Mouse (Mus musculus): ENCODE measurements around the gene C130050O18Rik.

The C130050O18Rik gene

DNA sequence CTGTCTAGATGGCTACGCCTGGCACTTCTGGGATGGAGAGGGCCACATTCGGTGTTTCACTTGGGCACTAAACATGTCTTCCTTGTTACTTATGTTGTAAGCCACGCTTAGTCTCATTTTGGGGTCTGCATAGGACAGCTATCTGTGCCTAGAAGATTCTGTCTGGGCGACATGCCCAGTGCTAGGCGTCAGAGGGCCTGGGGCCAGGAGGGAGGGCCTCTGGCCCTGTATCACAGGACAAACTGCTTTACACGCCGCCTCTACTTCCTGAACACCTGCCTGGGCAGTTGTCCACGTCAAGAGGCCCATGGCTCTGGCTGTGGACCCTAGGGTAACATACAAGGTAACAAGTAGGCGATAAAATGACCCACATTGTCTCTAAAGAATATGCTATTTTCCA, 22.9 kb downstream of the C130050O18Rik start:
- DNase-seq (ENCODE audit: low spot score): no peak

DNA sequence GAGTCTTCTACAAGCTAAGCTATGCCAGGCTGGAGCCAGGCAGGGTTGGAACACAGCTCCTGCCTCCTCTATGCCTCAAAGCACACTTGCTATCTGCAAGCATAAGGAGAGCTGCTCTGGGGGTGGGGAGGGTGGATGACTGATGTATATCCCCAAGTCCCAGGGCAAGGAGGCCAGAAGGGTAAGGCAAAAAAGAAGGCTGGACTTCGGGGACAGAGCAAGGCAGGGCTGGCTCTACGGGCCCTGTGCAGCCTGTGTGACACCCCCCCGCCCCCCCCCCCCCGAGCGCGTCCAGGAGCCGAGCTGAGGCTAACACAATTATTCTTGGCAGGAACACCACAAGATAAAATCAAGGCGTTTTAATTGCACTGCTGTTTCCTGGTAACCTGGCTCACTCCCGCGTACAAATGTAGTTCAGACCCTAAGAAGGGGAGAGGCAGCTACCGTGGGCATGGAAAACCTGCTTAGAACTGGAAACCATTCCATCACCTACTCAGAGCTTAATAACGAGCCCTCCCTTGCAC, 24.8 kb downstream of the C130050O18Rik start:
- DNase-seq (ENCODE audit: low spot score): no peak

DNA sequence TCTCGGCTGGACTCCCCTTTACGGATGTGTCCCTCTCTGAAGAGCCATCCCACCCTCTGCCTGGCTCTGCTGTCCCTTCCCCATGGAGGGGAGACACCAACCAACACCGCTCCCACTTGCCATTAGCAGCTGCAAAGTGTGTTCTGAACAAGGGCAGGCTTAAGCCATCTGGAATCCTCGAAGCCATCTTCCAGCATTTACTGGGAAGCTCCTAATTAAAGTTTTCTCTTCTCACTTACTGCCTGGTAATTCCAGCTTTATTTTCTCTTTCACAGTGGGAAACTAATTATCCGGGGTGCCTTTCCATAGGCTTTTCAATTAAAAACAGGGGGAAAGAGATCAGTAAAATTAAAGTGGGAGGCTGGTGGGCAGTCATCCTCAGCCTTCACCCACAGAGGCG, 27.3 kb downstream of the C130050O18Rik start:
- DNase-seq (ENCODE audit: low spot score): no peak

DNA sequence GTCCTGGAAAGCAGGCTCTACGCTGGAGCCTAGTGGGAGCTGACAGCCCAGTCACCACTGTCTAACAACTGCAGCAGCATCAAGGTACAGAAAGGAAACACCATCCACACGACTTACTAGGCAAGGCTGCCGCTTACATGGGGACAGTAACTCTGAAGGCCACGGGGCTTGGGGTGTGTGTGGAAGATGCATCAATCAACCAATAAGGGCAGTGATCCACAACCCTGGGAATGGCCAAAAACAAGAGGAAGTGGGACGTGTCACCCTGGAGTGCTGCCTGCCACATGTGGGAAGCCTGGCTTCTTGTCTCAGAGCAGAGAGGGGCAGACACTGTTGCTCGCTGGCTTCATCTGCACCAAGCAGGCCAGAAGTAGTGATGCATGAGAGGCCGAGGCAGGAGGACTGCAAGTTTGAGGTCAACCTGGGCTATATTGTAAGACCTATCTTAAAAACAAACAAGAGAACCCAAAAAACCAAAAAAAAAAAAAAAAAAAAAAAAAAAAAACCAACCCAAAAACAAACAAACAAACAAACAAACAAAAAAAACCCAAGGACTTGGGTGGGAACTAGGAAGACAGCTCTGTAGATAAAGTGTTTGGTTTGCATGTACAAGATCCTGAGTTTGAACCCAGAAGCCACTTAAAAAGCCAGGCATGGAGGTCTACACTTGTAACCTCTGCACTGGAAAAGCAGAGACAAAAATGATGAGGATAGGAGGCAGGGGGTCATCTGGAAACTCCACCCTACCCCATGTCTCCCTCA, 27.8 kb downstream of the C130050O18Rik start:
- no peak for DNase-seq (ENCODE audit: low spot score)

DNA sequence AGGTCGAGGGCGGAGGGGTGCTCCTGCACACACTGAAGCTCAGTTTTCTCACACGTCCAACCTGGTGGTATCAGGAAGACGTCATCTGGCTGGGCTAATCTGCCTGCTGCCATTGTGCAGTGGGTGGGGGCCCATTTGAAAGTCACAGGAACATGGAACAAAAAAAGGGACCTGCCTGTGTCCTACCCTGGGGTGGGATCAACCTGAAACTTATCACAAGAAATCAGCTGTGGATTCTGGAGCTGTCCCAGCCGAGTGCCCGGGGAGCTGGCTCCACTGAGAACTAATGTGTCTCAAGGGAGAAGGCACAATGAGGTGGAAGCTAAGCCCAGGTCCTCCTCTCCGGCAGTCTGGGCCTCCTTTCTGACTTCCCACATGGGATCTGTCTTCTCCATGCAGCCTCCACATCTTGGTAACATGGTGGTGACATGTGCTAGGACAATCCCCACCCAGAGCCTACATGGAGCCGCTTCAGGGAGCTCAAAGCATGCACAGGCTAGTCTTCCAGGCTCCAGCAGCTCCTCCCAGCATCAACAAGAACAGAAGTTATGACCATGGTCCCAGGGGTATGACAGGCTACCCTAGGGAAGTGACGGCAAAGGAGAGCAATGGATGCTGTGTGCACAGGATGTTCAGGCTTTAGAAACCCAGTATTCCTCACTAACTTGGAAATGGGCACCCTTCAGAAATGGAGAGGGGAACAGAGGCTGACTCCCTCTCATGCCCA, 28.9 kb downstream of the C130050O18Rik start:
- no peak for DNase-seq (ENCODE audit: low spot score)

DNA sequence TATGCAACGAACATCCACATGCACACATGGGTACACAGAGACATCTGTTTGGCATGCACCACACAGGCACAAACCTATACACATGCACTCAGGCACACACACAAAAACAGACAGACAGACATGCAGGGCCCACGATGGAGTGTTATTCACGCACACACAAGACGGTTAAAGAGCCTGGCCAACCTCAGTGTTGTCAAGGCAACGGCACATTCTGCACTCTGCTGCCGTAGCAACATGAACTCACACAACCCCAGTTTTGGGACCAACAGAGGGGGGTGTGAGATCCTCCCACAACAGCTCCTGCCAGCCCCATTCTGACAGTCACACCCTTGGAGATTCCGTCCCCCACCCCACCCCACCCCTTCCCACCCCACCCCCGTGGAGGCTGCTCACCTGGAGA, 29.9 kb downstream of the C130050O18Rik start:
- DNase-seq (ENCODE audit: low spot score): no peak

DNA sequence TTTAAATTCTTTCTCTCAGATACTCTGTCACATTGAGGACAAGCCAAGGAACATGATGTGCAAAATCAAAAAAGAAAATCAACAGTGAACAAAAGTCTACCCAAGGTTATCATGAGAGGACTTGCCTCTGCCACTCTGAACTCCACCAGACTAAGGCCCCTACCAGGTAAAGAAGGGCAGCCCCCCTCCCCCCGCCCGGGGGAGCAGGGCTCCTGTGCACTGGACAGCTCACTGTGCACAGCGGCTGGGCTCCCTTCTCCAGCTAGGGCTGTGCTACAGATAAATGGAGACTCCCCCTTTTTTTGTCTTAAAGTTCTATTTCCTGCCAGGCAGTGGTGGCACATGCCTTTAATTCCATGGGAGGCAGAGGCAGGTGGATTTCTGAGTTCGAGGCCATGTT, 32.7 kb downstream of the C130050O18Rik start:
- no peak for DNase-seq (ENCODE audit: low spot score)

DNA sequence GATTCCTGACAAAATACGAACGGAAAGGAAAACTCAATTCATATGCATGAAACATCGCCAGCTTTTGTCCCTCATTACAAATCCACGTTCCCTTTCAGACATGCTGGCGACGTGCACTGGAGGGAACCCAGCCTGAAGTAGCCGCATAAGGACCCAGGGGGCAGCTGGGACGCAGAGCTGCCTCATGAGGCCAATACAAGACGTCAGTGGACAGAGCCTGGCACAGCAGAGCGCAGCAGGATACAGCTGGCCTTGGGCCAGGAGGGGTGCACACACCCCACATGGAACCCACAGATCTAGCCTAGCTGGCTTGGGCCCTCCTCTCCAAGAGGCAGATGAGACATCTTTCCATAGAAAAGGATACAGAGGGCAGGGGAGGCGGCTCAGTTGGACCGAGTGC, 33.4 kb downstream of the C130050O18Rik start:
- no peak for DNase-seq (ENCODE audit: low spot score)

DNA sequence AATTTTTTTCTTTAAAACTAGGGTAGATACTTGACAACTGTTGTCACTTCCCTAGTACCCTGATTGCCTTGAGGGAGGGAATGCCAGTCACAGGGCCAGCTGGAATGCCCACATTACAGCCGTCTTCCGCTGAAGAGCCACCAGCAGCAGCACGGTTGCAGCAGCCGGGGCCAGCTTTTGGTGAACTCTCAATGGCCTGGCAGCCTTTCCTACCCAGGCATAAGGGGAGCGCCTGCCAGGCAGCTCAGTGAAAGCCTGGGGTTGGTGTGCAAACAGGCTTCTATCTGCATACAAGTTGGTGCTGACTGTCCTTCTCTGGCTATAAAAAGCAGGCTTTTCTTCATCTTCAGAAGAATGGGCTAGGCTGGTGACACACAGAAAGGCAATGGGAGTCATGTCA, 35.4 kb downstream of the C130050O18Rik start:
- DNase-seq (ENCODE audit: low spot score): no peak

DNA sequence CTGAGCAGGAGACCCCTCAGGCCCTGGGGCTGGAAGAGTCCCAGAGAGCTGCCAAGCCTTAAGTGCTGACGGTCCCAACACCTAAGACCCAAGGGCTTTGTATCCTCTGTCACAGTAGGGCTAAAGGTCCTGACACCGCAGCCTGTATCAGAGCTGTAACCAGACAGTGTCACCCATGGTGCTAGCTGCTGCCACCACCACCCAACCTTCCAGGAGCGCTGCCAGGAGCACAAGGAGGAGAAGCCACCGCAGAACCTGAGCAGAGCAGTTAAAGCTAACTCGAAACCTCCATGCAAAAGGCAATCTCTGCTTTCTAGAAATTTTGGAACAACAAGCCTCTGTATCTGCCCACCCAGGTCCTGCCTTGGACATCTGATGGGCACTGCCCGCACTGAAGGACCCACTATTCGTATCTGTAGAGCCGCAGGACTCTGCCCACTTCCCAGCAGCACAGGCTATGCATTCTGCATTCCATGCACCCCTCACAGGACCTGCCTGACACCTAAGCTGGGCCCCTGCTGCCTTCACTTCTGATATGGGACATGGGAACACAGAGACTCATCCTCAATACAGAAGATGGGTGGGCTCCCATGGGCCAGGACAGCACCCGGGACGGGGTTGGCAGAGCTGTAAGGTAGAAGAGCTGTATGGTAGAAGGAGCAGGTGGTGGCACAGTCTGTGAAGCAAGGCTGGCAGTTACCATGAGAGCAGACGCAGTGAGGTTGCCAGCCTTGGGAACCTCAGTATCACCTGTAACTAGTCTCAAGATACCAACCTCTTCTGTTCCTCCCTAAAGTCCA, 36.0 kb downstream of the C130050O18Rik start:
- DNase-seq (ENCODE audit: low spot score): no peak

DNA sequence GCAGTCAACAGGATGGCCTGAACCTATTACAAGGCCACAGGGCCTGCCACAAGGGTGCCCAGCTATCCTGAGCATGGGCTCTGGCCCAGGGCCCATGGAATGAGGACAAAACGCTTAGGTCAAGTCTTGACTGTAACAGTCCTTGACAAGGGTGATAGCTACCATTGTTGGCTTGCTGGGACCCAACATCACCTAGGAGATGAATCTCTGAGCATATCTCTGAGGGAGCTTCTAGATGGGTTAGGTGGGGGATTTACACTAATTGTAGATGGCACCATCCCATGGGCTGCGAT, 36.6 kb downstream of the C130050O18Rik start:
- DNase-seq (ENCODE audit: low spot score): no peak

DNA sequence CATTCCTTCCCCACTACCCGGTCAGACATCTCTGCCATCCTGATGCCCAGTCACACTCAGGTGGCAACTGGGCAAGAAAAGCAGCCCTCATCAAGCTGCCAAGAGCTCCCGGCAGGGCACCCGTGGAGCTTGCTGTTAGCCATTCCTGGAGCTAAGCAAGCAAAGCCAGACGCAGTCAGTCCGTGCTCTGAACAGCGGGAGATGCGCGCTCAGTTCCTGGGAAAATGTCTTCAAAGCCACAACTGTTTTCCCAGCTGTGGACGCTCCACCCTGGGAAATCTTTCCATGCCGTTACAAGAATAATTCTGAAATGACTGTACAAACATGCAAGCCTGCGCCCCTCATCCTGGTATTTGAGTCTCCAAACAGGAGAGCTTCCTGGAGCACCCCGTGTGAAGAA, 37.3 kb downstream of the C130050O18Rik start:
- DNase-seq (ENCODE audit: low spot score): no peak

DNA sequence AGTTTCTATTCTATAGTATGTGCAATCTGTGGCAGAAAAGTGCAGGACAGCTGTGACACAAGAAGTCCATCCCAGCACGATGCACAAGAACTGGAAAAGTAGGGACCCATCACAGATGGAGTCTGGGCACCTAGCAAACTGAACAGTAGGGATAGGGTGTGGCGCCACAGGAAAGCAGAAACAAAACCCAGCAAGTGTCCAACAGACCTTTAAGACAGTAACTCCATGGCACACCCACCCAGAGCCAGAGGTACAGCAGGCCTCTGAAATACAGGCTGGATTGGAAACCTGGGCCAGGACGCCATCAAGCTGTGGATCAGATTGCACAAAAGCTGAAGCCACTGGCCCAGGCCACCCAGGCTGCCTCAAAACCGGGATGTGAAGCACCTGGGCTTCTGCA, 37.9 kb downstream of the C130050O18Rik start:
- no peak for DNase-seq (ENCODE audit: low spot score)

DNA sequence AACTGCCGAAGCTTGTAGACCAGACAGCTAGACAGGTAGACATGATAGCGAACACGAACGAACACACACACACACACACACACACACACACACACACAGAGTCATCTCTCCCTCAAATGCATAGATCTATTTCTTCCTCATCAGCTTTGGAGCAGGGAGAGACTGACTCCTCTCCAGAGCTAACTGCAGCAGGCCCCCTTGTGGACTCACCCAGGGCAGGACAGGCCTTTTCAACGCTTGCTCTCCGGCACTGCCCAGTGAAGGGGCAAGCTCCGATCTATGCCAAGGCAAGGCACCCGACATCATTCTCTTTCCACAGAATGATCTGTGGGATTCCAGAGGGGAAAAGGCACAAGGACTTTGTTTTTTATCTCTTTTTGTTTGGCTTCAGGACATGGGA, 40.2 kb downstream of the C130050O18Rik start:
- no peak for DNase-seq (ENCODE audit: low spot score)

DNA sequence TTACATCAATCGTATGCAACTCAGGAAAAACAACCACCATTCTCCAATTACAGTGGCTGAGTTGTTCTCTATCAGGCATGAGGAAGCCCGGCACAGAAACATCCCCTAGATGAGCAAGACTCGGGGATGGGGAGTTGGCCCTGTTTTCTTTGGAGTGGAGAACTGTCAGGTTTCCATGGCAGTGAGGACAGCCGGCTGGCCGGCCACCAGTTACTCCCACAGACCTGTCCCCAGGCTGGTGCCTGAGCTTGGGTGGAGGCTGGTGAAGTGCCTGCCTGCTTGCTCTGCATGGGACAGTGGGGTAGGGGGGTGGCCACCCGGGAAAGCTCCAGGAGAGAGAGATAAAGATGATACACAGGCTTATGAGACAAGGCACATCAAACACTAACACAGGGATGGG, 42.9 kb downstream of the C130050O18Rik start:
- no peak for DNase-seq (ENCODE audit: low spot score)

DNA sequence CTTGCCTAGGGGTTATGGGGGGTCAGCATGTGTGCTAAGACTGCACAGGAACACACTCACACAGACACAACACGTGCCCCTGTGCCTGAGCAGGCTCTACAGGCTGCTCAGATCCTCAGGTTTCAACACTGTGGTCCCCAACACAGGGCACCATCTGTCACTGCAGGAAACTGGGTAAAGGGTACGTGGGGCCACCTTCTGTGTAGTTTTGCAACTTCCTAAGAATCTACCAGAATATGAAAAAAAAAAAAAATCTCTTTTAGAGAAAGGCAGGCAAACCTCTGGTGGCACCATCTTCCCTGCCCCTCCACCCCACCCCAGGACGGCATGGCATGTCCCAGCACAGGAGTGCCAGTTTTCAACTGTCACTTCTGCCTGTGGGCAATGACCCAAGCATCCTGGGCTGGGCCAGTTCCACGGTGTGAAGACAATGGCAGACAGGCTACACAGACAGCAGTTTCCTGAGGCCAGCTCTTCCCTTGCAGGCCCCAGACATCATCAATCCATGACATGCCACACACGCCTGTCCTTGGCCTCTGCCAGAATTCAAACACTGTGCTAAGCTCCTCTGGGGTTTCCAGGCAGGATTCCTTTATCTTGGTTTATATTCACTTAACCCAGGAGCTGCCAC, 44.2 kb downstream of the C130050O18Rik start:
- DNase-seq (ENCODE audit: low spot score): no peak

DNA sequence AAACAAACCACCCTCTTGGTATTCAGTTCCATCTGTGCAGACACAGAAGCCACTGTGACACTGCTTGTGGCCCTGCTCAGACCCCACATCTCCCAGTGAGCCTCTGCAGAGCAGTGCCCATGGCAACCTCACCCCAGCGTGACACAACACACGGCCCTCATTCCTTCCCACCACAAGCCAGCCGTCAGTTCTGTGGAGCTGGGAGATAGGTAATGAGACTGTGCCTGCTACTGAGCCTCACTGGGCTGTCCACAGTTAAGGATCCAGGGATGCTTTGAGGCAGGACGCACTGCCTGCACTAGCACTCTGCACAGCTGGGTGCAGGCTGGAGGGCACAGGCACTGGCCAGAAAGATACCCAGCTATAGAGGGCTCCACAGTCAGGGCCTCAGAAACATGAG, 44.8 kb downstream of the C130050O18Rik start:
- no peak for DNase-seq (ENCODE audit: low spot score)

DNA sequence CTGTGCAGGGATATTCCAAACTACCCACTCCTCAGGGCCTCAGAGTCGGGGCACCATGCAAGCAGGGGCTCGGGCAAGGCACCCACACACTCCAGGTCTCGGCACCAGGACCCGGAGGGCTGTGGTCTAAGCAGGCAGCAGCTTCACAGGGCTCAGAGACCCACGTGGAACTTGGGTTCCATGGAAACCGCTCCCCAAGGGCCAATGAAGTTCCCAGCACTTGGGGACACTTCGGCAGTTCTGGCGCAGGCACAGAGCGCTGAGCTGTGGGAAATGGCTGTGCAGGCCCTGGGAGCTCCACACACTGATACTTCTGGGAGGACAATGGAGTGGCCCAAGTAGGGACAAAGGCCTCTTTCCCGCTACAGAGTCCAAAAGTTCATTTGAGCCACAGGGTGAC, 48.0 kb downstream of the C130050O18Rik start:
- no peak for DNase-seq (ENCODE audit: low spot score)

DNA sequence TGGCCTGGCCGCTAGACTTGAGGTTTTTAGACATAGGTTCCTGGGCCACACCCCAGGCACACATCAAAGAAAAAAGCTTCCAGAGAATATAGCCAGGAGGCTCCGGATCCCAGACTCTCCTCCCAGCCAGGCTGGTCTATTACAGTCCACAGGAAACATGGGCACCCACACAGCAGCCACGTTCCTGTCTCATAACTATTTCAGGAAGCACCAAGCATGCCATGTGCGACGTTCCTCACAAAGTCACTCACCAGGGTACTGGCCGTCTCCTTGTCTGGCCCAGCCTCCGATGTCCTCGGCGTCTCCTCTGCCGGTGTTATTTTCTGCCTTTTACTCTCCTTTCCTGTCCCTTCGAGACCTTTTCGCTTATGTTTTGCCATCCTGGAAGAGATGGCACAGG, 50.1 kb downstream of the C130050O18Rik start:
- no peak for DNase-seq (ENCODE audit: low spot score)

DNA sequence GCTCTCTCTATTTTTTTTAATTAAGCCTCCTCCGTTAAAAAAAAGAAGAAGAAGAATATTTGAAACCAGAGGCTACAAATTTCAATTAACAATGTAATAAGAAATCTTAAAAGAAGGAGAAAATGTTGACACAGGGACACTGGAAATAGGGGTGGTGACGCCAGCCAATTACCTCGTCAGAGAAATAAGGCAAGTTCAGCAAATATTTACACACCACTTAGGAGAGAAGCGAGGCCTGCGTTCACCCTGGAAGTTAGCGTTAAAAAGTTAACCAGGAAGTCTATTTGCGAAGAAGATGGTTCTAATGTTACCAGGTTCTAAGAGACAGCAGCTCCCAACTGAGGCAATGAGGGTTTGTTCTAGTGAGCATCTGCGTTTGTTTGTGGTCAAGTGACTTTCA, 52.2 kb downstream of the C130050O18Rik start:
- DNase-seq (ENCODE audit: low spot score): no peak

DNA sequence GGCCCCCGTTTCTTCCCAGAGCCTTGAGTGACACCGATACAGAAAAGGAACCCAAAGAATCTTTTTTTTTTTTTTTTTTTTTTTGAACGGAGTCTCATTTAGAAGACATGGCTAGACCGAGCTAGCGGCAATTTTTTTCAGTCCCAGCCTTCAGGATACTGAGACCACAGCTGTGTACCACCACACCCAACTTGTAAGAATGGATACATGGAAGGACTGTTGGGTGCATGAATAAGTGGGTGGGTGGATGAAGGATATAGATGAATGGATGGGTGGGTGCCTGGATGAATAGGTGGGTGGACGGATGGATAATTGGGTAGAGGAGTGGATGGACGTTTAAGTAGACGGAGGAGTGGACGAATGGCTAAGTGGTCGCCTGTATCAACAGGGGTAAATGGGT, 54.9 kb downstream of the C130050O18Rik start:
- no peak for DNase-seq (ENCODE audit: low spot score)

DNA sequence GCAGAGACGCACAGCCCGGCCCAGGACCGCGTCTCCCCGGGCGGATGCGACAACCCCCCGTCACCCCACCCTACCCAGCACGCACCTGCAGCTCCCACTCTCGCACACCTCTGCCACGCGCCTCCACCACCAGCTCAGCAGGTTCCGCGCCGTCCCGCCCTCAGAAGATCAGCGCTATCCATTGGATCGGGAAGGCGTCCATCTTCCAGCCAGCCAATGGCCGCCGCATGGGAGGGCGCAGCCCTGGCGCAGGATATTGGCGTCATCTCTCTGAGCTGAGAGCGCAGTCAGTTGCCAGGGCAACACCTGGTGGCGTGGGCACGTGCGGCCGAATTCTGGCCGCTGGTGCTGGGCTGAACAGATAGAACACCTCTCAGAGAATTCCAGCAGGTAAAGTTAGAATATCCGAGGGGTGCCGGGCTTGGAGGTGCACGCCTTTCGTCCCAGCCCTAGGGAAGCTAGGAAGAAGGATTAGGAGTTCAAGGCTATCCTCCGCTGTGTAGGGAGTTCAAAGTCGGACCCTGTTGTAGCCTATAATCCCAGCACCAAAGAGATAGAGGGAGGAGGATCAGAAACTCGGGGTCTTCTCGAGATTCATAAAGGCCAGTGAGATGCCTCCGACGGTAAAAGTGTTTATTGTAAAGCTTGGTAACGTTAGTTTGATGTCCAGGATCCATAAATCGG, 55.4 kb downstream of the C130050O18Rik start, which contains the start of gene 3110082I17Rik:
3110082I17Rik (minus strand) TSS at position 144 of the 684 bp plus-strand sequence.
- DNase-seq (ENCODE audit: low spot score): peak; percentile 99
